Mouse (Mus musculus) spleen, adult 2 months (tissue): ENCODE measurements around the gene Man2a1. TPM values are rescaled to one million over a fixed set of nuclear protein-coding genes. Genes with fewer than 3 reads are reported as not detected.

Experiments
- DNase-seq, 2 experiments: peaks; one replicate each; pipeline versions ENCODE4 v3.0.0 to v3.0.0-alpha.2; 2012 to 2021; ENCODE audit warnings: low spot score in 2 of 2, low read depth in 1 of 2
- H3K27ac ChIP-seq: fragments of 200-500 bp; 2 replicates; pipeline ENCODE4 v1.5.1; 2012; ENCODE audit warnings: low read length, inconsistent platforms; ENCODE audit not compliant: insufficient read depth
- H3K27me3 ChIP-seq: fragments of 200-500 bp; 2 replicates; pipeline ENCODE4 v1.6.1; 2012; ENCODE audit warnings: mild to moderate bottlenecking, moderate library complexity, low read length, inconsistent platforms; ENCODE audit not compliant: control insufficient read depth, insufficient read depth
- H3K36me3 ChIP-seq: fragments of 200-500 bp; 2 replicates; pipeline ENCODE4 v1.6.1; 2012; ENCODE audit warnings: mild to moderate bottlenecking, low read length, inconsistent platforms; ENCODE audit not compliant: control insufficient read depth, insufficient read depth
- H3K4me1 ChIP-seq: fragments of 200-500 bp; 2 replicates; pipeline ENCODE4 v1.6.1; 2011; ENCODE audit warnings: inconsistent platforms; ENCODE audit not compliant: control insufficient read depth, insufficient read depth, insufficient read length
- H3K4me3 ChIP-seq: fragments of 200-500 bp; 2 replicates; pipeline ENCODE4 v1.5.1; 2011; ENCODE audit warnings: mild to moderate bottlenecking, inconsistent platforms; ENCODE audit not compliant: insufficient read depth, insufficient read length; ENCODE audit errors: extremely low read depth
- CTCF ChIP-seq: fragments of 200-500 bp; IDR thresholded peaks from 2 replicates; pipeline ENCODE4 v1.5.1; 2011; ENCODE audit warnings: mild to moderate bottlenecking, inconsistent platforms; ENCODE audit not compliant: insufficient read depth, insufficient read length, insufficient replicate concordance; ENCODE audit errors: extremely low read depth
- POLR2A ChIP-seq: fragments of 200-500 bp; IDR thresholded peaks from 2 replicates; pipeline ENCODE4 v1.6.1; 2011; ENCODE audit warnings: low read depth, low read length, inconsistent platforms
- WGBS: fragments of 180-500 bp; shearing (Covaris S2); methylation state at CpG from one replicate; pipeline ENCODE4 v1.1.7; 2018; 5-methylcytosine and 5-hydroxymethylcytosine counted together
- polyA plus RNA-seq: library from polyadenylated mRNA; depleted of rRNA; stranded (reverse); fragments of >200 nt; gene quantifications from 2 replicates; pipeline ENCODE4 v1.2.3, GENCODE M21; 2012

The Man2a1 gene
- polyA plus RNA-seq, 1 experiment: 10.6 TPM

DNA sequence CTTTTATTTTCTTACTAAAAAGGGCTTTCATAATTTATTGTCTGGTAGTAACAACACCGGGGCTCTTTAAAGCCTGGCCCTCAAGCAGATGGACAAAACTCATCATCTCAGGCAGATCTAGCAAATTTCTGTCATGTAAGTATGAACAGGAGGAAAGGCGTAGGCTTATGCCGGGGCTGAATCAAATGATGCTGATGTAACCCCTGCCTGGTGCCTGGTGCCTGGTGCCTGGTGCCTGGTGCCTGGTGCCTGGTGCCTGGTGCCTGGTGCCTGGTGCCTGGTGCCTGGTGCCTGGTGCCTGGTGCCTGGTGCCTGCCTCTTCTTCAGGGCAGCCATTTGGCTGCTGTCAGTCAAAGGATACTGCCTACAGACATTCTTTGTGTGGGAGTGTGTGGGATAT lies 18.6 kb upstream of the Man2a1 start:
- Histone ChIP-seq H3K4me3 (no peak overlapping the region), H3K27me3 (no peaks in the 10 kb centered on the region; the same call in 1 of the 2 replicates), H3K36me3 (no peaks in the 10 kb centered on the region), H3K4me1 (peaks cover 9% of the 10 kb centered on the region), H3K27ac (no peak overlapping the region)
- TF ChIP-seq CTCF: no peak
- TF ChIP-seq POLR2A: no peak
- WGBS: 85% methylated on average over 3 of the region's 3 CpGs
- DNase-seq: no peak

DNA sequence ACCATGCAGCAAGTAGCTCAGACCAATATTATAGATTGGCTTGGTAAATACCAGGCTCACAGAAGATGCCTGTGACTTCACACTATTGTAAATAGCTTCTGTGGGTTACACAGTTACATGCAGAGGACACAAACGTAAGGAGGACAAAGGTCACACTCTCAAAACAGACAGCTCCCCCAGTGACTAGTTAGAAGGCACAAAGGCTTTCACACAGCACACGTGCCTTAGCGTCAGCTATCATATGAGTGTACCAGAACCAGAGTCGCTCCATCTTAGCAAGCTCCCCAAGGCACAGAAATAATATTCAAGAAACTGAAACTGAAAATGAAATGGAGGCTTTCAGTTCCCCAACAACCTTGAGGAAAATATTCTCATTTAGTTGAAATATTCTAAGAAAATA lies 10.1 kb upstream of the Man2a1 start:
- 43% methylated on average over 4 of the region's 4 CpGs for WGBS
- peak overlapping the region; percentile 8; the same call in 1 of the 2 replicates for H3K27ac ChIP-seq
- no peak for DNase-seq
- H3K4me3 ChIP-seq: no peak overlapping the region
- H3K27me3 ChIP-seq: no peaks in the 10 kb centered on the region; the same call in 1 of the 2 replicates
- H3K36me3 ChIP-seq: no peaks in the 10 kb centered on the region
- TF ChIP-seq POLR2A (no peak), CTCF (no peak)
- H3K4me1 ChIP-seq: peaks cover 3% of the 10 kb centered on the region

DNA sequence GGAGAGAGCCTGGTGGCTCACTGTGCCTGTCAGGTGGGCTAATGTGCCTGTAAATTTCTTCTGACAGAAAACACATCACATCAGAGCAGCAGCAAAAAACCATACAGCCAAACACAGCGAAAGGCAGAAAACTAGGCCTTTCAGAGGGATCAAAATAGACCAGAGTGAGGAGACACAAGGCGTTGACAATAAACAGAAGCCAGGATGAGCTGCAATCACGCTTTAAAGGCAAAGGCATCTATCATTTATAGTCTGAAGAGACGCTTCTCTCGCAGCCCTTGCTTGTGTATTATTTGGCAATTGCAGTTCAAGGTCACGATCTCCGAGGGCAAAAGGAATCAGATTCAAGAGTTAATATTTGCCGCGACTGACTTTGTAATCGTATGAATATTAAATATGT lies 9.2 kb upstream of the Man2a1 start:
- H3K27ac ChIP-seq: no peak overlapping the region
- 93% methylated on average over 10 of the region's 10 CpGs for WGBS

DNA sequence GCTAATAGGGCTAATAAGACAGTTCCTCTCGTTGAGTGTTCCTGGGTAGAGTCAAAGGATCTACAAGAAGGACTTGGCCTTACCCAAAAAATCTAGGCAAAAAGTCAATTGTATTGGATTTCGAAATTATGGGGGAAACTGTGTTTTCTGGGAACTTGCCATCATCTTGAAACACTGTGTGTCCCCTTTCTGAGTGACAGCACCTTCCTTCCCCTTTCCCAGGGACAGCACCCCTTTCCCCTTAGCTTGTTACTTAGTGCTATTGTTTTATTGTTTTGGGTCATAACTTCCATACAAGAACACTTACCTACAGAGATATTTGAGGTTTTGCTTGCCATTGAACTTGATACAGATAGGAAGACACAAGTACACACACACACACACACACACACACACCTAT lies 8.2 kb upstream of the Man2a1 start:
- H3K4me1 ChIP-seq: peaks cover 3% of the 10 kb centered on the region
- no peaks in the 10 kb centered on the region for H3K27me3 ChIP-seq
- H3K27ac ChIP-seq: no peak overlapping the region
- TF ChIP-seq CTCF: no peak
- TF ChIP-seq POLR2A: no peak
- no peak for DNase-seq
- H3K4me3 ChIP-seq: no peak overlapping the region
- H3K36me3 ChIP-seq: no peaks in the 10 kb centered on the region
- WGBS: 45% methylated on average over 2 of the region's 2 CpGs

More for the DNA sequence above, 9.2 kb upstream of the Man2a1 start:
- no peak for DNase-seq
- Histone ChIP-seq H3K27me3 (no peaks in the 10 kb centered on the region), H3K4me3 (no peak overlapping the region), H3K4me1 (peaks cover 3% of the 10 kb centered on the region), H3K36me3 (no peaks in the 10 kb centered on the region)
- no peak for TF ChIP-seq CTCF
- TF ChIP-seq POLR2A: no peak

DNA sequence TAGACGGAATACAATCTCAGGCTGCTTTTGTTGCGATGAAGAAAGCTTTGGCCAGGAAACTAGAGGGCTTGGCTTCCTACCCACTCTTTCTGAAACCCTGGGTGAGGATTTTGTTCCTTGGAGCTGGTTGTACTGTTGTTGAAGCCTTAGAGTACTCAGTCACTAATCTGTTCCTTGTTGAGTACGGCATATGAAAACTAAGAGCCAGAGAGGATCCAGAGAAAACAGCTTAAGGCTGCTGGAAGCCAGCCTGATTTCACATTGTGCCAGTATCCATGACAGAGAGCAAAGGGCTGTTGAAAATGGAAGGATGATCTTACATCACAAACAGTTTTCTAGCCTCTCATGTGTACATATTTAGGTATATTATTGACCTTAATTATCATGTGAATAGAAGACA lies 7.7 kb upstream of the Man2a1 start:
- no peaks in the 10 kb centered on the region for H3K27me3 ChIP-seq
- no peak for DNase-seq
- H3K36me3 ChIP-seq: no peaks in the 10 kb centered on the region
- no peak overlapping the region for H3K4me3 ChIP-seq
- 87% methylated on average over 3 of the region's 3 CpGs for WGBS
- H3K27ac ChIP-seq: no peak overlapping the region
- H3K4me1 ChIP-seq: peaks cover 3% of the 10 kb centered on the region
- TF ChIP-seq POLR2A: no peak
- no peak for TF ChIP-seq CTCF

DNA sequence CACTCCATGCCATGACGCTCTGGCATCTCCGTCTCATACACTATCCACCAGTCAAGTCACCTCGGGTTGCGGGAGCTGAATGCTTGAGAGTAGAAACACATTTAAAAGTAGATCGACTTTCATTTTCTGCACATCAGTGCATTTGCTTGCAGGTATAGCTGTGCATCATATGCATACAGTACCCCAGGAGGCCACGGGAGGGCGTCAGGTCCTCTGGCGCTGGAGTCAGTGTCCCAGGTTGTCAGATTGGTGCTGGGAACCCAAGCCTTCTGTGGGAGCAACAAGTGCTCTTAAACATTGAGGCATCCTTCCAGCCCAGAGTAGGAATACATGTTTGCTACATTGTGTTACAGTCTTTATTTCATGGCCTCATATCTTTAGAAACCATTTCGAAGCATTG lies 2.8 kb upstream of the Man2a1 start:
- Histone ChIP-seq H3K36me3 (no peaks in the 10 kb centered on the region), H3K27me3 (no peaks in the 10 kb centered on the region), H3K27ac (no peak overlapping the region), H3K4me3 (no peak overlapping the region), H3K4me1 (peaks cover under 1% of the 10 kb centered on the region; the same call in 1 of the 2 replicates)
- no peak for TF ChIP-seq POLR2A
- DNase-seq: no peak
- 95% methylated on average over 9 of the region's 9 CpGs for WGBS

DNA sequence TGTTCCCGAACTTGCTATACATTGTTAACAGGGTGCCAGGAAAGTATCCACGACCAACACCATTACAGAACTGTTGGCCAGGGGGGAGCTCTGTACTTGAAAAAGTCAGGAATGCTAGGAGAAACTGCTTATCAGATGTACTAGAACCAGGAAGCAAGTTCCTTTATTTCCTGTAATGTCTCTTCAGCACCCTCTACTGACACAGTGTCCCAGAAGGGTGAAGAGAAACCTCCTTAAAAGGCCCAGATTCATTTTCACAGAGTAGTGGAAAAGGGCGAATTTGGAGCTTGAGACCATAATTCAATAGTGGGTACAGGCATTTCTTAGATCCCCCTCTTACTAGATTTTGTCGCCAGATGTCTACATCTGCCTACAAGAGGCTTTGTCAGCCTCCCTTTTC lies 620 bp upstream of the Man2a1 start:
- DNase-seq: no peak
- H3K4me1 ChIP-seq: peaks cover 13% of the 10 kb centered on the region
- H3K27ac ChIP-seq: peak overlapping the region; percentile 87
- TF ChIP-seq CTCF: no peak
- H3K27me3 ChIP-seq: no peaks in the 10 kb centered on the region
- WGBS: 35% methylated on average over 4 of the region's 4 CpGs
- H3K36me3 ChIP-seq: no peaks in the 10 kb centered on the region
- peak overlapping the region; percentile 51 for H3K4me3 ChIP-seq
